Mouse (Mus musculus) right cerebral cortex, postnatal 10 days (tissue): ENCODE data around the gene Lrrc23.
A peak's percentile ranks its signal among the peaks of the same experiment; 100 is the strongest.

Experiments
- DNase-seq, 2 experiments: peaks; one replicate each; pipeline ENCODE4 v3.0.0; 2021; ENCODE audit warnings: low spot score in 2 of 2

Gene Lrrc23

DNA sequence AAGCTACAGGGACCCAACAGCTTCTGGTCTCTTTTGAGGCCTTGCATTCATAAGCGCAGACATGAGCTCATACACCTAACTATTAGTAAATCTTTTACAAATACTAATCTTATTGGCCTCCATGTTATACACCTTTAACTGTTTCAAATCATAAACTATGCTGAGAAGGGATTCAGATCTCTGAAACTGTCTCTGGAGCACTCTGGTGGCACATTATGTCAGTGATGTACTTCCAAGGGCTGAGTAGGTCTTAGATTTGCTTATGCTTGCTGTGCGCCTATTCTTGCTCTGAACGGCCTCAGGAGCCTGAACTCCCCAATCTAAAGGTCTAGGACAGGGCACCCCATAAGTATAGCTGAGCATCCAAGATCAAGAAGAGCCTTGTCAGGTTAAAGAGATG, 37.7 kb downstream of the Lrrc23 start:
- no peak for DNase-seq

DNA sequence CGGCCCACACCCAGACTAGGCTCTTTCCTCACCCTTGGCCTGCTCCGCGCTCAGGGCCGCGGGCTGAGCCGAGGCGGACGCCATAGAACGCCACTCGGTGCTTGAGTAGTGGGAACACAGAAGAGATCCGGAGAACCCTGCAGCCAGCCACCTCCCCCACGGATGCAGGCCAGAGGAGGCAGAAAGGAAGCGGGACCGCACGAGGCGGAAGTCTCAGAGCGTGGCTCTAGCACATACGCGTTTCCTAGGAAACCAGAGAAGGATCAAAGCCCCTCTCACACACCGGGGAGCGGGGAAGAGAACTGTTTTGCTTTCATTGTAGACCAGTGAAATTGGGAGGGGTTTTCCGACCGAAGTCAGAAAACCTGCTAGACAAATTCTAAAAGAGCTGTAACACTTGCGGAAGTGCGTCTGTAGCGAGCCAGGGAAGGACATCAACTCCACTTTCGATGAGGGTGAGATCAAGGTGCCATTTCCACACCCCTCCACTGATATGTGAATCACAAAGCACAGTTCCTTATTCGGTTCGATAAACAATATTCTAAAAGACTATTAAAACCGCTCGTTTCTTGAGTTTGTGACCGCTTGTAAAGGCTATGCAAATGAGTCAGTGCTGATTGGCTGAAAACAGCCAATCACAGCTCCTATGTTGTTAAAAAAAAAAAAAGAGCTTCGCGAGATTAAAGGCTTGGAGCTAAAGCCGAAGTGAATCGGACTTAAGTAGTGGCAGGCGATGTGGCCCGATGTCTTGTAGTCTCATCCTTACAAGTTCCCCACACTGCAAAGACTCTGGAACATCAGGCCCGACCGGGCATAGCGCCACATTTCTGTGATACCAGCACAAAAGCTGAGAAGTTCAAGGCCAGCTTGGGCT, 38.4 kb downstream of the Lrrc23 start, which contains the start of gene Grcc10:
Gene Grcc10, minus strand, starts transcription at position 487 of the 874 bp plus-strand sequence.
- DNase-seq: peak; percentile 93 to 96

DNA sequence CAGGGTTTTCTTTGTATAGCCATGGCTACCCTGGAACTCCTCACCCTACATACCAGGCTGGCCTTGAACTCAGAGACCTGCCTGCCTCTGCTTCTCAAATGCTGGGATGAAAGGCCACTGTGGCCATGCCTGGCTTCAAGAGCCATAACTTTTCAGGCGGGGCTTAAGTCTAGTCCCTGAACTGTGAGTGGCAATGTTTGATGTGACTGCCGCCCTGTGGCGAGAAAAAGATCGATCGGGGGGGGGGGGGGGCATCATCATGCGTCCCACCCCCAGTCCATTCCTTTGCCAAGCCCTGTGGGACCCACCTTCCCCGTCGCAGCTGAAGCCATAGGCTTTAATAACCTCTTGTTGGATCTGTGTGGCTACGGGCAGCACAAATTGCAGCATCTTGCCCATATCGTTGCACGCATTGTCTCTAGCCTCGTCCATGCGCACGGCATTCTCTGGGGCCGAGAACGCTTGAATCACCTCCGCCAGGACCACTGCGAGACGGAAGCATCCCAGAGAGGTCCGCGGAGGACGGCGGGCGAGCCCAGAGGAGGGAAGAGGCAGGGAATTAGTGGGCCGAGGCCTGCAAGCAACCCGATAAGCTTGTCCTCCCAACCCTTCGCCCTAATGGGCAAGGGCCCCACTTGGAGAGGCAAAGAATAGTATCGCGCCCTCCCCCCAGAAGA, 39.2 kb downstream of the Lrrc23 start:
- peak; percentile 69 to 74 for DNase-seq

DNA sequence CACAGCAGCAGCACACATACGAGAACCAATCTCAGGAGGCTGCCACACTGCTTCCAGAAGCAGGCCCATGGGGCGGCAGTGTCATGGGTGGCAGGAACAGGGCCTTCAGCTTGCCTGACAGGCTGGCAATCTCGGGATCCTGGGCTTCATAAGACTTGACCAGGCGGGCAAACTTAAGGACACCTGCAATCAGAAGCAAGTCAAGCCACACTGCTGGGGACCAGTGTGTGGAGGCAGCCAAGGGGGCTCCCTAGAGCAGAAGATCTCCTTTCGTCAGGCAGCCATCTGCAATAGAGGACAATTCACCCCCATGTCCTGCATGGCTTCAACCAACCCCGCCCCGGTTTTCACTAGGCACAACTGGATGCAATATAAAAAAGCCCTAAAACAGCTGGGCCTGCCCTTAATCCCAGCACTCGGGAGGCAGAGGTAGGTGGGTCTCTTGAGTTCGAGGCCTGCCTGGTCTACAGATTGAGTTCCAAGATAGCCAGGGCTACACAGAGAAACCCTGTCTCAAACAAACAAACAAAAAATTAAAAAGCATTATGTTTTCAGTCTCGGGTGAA, 40.2 kb downstream of the Lrrc23 start:
- peak in 1 of 2 experiments; percentile 46 for DNase-seq

DNA sequence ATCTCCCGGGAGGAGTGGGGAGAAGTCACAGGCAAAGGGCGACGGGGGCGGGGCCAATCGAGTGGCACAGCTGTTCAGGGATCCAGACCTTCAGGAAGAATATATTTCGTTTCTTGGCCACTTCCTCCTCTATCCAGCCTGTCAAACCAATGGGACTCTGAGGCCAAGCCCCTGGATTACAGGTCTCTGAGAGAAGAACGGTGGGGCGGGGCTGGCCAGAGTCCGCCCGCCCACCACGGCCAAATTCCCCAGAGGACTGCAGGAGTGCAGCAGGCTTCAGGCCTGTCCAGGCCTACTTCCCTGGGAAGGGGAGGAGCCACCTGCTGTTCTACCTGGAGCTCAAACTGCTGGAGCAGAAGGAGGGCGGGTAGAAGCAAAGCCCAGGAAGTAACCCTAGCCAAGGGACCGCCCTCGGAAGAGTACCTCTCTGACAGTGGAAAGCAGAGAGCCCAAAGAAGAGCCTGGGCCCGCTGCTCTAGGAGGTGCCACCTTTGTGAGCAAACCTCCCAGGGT, 41.0 kb downstream of the Lrrc23 start, which contains the start of gene Ptpn6:
Gene Ptpn6, minus strand, starts transcription at position 204 of the 513 bp plus-strand sequence.
- DNase-seq: peak in 1 of 2 experiments; percentile 42

DNA sequence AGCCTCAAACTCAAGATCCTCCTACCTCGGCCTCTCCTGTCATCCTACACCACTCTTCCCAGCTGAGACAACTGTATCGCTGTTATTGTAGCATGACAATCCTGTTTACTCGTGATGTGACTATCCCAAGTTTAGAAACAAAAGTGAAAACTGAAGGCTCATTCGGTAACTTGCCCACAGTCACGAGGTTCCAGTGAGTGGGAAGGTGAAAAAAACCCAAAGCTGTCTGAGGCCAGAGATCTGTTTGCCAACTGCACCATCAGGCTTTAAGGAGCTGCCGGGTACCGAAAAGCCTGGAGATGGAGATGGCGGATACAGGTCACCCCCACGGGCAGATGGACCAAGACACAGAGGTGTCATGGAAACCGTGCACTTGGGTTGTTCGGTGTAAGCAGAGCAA, 42.5 kb downstream of the Lrrc23 start:
- DNase-seq: peak in 1 of 2 experiments; percentile 32

DNA sequence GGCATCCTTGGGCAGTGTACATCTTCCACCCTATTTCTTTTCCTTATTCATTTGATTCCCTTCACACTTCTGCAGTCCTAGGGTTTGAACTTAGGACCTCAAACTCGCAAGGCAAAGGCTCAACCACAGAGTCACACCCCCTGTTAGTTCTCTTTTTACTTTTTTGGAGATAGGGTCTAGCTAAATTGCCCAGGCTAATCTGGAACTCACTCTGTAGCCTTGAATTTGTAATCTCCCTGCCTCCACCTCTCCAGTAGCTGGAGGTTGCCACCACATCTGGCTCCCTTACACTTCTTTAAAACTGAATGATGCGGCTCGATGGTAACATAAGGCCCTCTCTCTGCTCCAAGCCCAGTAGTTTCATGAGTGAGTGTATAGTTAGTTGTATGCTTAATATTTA, 45.1 kb downstream of the Lrrc23 start:
- no peak for DNase-seq

DNA sequence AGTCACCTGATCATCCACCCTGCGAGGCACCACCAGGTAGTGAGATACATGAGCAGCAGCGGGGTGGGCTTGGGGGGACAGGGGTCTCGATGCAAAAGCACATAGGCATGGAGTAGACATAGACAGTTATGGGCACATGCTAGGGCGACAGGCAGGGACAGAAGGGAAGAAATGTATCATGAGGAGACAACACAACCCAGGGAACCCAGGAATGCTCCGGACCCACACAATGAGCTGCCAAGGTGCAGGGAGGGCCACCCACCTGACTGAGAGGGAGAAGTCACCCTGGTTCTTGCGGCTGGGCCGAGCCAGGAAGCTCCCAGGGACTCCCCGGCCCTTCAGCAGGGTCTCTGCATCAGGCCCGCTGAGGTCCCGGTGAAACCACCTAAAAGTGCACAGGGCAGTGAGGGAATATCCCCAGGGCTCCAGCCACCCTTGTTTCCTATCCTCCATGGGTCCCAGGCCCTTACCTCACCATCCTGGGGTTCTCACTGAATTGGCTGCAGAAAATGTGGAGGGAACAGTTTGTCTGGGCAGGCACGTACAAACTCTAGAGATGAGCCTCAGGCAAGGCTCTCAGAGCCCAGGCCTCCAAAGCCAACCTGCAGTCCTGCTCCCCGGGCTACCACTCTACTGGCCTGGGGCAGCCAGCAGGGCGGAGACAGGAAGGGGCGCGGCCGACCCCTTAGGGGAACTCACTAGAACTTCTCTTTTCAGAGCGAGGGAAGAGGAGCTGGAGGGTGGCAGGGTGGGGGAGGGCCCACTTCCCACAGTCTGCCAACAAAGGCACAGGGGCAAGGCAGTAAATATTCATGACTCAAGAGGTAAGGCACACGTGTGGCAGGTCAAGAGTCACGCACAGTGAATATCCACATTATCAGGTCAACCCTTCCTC, 46.8 kb downstream of the Lrrc23 start:
- DNase-seq: peak in 1 of 2 experiments; percentile 54

DNA sequence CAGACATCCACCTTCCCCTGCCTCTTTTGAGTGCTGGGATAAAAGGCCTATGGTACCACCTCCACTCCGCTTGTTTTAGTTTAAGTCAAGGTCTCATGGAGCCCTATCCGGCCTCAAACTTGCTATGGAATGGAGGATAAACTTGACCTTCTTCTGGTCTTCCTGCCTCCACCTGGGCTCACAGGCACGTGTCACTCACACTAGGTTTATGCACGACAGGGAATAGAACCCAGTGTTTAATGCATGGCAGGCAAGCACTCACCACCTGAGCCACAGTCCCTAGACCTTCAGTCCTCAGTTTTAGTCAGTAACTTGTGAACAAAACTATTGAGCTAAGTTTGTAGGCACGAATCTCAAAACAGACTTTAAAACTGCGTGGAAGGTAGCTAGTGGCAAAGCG, 48.5 kb downstream of the Lrrc23 start:
- DNase-seq: no peak

DNA sequence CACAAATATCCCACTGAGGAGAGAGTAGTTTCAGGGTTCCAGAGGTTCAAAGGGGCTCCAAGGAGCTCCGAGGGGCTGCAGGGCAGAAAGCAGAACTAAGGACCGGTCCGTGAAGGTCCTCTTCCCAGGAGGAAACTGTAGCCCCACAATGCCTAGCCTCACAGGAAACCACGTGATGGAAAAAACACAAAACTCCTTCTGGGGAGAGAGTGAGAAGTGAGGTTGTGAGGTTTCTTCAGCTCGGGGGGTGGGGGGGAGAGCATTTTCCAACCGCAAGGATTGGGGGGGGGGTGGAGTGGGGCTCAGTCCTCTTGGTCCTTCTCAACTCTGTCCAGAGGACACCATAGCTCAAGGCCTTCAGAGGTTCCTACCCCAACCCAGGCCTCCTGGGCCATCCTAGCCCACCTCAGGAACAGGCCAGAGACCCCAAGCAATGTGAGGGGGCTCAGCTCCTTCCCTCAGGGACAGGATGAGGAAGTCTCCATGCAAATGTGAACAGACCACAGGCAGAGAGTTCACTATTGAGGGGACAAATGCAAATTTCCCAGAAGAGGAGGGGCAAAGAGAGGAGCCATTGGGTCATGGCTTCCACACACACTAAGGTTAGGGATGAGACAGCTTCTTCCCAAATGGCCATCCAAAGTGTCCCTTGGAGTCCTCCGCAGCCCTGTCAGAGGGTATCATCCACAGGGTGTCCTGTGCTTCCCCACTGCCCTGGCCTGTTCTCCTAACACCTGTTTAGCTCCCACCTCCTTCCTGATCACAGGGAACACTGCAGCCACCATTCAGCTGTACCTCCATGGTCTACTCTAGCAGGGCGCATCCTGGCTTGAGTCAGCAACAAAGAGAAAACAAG, 49.4 kb downstream of the Lrrc23 start:
- no peak for DNase-seq

DNA sequence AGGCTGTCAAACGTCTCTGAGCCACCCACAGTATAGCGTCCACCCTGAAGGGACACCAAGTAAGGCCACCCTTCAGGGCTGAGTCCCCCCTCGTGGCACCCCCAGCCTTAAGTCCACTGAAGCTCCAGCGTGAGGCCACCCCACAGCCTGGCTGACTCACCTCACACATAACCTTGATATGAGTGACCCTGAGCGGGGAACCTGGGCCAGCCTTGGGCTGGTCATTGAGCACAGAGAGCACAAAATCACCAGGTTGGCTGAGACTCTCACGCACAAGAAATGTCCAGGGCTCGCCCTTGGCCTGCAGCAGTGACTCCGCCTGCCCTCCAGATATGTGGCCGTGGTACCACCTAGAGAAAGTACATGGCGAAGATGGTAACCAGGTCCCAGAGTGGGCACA, 50.9 kb downstream of the Lrrc23 start:
- DNase-seq: no peak

DNA sequence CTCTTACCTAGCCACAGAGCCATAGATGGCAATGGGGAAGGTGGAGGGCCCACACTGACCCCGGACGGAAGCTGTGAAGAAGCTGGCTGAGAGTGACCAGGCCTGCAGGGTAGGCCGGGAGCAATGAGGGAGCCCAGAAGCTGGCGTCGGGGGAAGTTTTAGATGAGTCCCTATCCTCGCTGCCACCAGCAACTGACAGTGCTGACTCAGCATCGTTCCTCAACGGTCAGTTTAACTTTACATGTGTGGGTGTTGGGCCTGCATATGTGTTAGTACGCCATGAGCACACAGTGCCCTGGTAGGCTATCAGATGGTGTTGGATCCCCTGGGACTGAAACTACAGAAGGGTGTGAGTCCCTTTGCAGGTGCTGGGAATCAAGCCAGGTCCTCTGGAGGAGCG, 55.1 kb downstream of the Lrrc23 start:
- DNase-seq: no peak

DNA sequence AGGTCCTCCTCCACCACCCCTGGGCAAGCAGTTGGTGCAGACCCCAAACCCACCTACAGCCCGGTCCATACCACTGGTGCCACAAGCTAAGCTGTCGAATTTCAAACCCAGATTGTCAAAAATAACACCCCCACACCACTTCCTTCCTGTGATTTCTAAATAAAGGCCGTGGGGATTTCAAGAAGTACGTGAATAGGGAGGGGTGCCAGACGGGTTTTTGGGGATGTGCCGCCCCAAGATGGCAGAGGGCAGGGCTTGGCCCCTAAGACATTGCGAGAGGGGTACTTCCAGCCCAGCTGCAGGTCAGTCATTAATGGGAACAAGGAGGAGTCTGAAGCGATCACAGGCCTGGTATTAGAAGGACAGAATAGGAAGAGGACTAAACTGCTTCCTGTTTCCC, 56.0 kb downstream of the Lrrc23 start:
- no peak for DNase-seq

DNA sequence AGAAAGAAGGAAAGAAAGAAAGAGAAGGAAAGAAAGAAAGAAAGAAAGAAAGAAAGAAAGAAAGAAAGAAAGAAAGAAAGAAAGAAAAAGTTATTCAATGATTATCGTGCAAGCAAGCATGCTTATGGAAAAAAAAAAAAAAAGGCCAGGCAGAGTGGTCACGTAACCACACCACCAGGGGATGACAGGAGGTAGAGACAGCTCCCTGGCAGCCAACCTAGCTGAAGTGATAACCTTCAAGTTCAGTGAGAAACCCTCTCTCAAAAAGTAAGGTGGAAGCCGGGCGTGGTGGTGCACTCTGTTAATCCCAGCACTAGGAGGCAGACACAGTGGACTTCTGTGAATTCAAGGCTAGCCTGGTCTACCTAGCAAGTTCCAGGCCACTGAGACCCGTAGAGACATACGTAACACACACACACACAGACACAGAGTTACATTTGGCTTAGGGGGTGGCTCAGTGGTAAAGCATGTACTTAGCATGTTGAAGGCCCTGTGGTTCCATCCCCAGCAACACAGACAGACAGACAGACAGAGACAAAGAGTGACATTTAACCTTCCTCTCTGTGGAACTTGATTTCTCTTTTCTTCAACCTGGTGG, 56.6 kb downstream of the Lrrc23 start:
- DNase-seq: no peak

DNA sequence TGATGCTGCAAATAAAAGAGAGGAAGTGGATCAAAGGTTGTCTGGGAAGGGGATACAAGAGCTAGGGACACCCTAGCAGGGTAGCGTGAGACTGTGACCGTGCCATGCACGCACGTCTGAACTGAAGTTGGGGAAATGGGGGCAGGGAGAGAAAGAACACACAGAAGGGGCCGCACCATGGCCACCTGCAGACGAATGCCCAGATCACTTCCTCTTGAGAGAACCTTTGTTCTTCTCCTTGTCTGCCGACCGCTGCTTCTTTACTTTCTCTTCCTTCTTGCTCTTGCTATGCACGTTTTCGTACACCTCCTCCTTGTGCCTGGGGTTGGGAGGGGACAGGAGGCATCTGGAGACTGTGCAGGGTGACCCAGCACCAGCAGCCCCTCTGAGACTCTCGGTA, 58.6 kb downstream of the Lrrc23 start:
- no peak for DNase-seq
